Mouse (Mus musculus): ENCODE measurements around the gene Opn1sw. TPM values are rescaled to one million over a fixed set of nuclear protein-coding genes. Genes with fewer than 3 reads are reported as not detected.
"Not testable (repeated sequence)": the region's sequence is repeated elsewhere in the genome, so short reads cannot be mapped to it uniquely, and the experiment has no call there.

The Opn1sw gene
- polyA plus RNA-seq, 1 experiment from 2014 or later, result 0.48 TPM

DNA sequence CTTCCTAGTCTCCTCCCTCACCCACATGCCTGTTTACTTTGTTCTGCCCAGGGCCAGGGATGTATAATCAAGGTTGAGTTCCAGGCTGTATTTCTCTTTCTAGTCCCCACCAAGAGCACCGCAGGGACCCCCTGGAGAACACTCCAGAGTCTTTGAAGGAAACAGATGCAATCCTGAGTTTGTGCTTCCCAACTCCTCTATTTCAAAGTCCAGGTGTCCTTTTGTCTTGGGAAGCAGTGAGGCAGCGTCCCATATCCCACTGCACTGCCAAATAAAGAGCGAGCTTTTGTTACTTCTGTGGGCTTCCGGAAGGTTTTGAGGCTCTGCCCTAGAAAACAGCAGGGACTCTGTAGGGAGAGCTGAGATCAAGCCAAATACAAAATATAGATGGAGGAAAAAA lies 11.6 kb upstream of the Opn1sw start:
- H3K4me1 ChIP-seq (replicated peaks; ENCODE audit: control insufficient read depth, insufficient read depth, low read length), result peaks cover 6% of the 10 kb centered on the region
- no peak overlapping the region for H3K4me3 ChIP-seq (ENCODE audit: low read length)
- H3K27ac ChIP-seq (ENCODE audit: low read length), result no peak overlapping the region
- H3K9ac ChIP-seq (ENCODE audit: low read length), result no peak overlapping the region
- peaks cover 9% of the 10 kb centered on the region for H3K27me3 ChIP-seq (ENCODE audit: control insufficient read depth, insufficient read depth, low read depth, low read length)
- no peaks in the 10 kb centered on the region for H3K9me3 ChIP-seq (ENCODE audit: control insufficient read depth, low read length)
- ATAC-seq (ENCODE audit: low read depth), result no peak
- no peak overlapping the region for H3K4me2 ChIP-seq (ENCODE audit: low read depth, low read length)
- no peaks in the 10 kb centered on the region for H3K36me3 ChIP-seq (ENCODE audit: control insufficient read depth, insufficient read depth, low read length)
- WGBS, result 89% methylated on average over 4 of the region's 4 CpGs

GRCm38 (mm10) chr6:29397575-29397974 lies 9.3 kb upstream of the Opn1sw start:
- Histone ChIP-seq H3K9me3 (ENCODE audit: control insufficient read depth, low read length) (no peaks in the 10 kb centered on the region), H3K4me3 (ENCODE audit: low read length) (peak overlapping the region; percentile 56), H3K4me1 (replicated peaks; ENCODE audit: control insufficient read depth, insufficient read depth, low read length) (peaks cover 6% of the 10 kb centered on the region), H3K27ac (ENCODE audit: low read length) (no peak overlapping the region), H3K4me2 (ENCODE audit: low read depth, low read length) (peak overlapping the region; percentile 93), H3K27me3 (ENCODE audit: control insufficient read depth, insufficient read depth, low read depth, low read length) (peaks cover 10% of the 10 kb centered on the region), H3K9ac (ENCODE audit: low read length) (peak overlapping the region; percentile 29; the same call in 1 of the 2 replicates), H3K36me3 (ENCODE audit: control insufficient read depth, insufficient read depth, low read length) (no peaks in the 10 kb centered on the region)
- ATAC-seq (ENCODE audit: low read depth), result peak; percentile 37; the same call in 1 of the 2 replicates
- 13% methylated on average over 6 of the region's 6 CpGs for WGBS

- Histone ChIP-seq H3K4me1 (replicated peaks; ENCODE audit: control insufficient read depth, insufficient read depth, low read length) (peaks cover 6% of the 10 kb centered on the region), H3K4me2 (ENCODE audit: low read depth, low read length) (peak overlapping the region; percentile 93), H3K9ac (ENCODE audit: low read length) (peak overlapping the region; percentile 63), H3K36me3 (ENCODE audit: control insufficient read depth, insufficient read depth, low read length) (no peaks in the 10 kb centered on the region), H3K27me3 (ENCODE audit: control insufficient read depth, insufficient read depth, low read depth, low read length) (peaks cover 10% of the 10 kb centered on the region), H3K9me3 (ENCODE audit: control insufficient read depth, low read length) (no peaks in the 10 kb centered on the region), H3K4me3 (ENCODE audit: low read length) (peak overlapping the region; percentile 56), H3K27ac (ENCODE audit: low read length) (no peak overlapping the region)
- 7% methylated on average over 24 of the region's 24 CpGs for WGBS
- peak; percentile 61 for ATAC-seq (ENCODE audit: low read depth)
Measured at GRCm38 (mm10) chr6:29396714-29397540, 8.7 kb upstream of the Opn1sw start.

- Histone ChIP-seq H3K4me2 (ENCODE audit: low read depth, low read length) (peak within 1 kb of the TSS; percentile 93), H3K36me3 (ENCODE audit: control insufficient read depth, insufficient read depth, low read length) (no peaks in the 10 kb centered on the region), H3K27me3 (ENCODE audit: control insufficient read depth, insufficient read depth, low read depth, low read length) (peaks cover 10% of the 10 kb centered on the region), H3K4me1 (replicated peaks; ENCODE audit: control insufficient read depth, insufficient read depth, low read length) (peaks cover 6% of the 10 kb centered on the region), H3K4me3 (ENCODE audit: low read length) (peak within 1 kb of the TSS; percentile 56), H3K9me3 (ENCODE audit: control insufficient read depth, low read length) (no peaks in the 10 kb centered on the region), H3K27ac (ENCODE audit: low read length) (no peak within 1 kb of the TSS), H3K9ac (ENCODE audit: low read length) (peak within 1 kb of the TSS; percentile 63)
- 1% methylated on average over 32 of the region's 49 CpGs for WGBS
- peak; percentile 93 for ATAC-seq (ENCODE audit: low read depth)
Measured at GRCm38 (mm10) chr6:29395910-29396713, 7.8 kb upstream of the Opn1sw start, which contains the start of gene Ccdc136. TSS of gene Ccdc136 (plus strand) at chr6:29396309.

- peaks cover 8% of the 10 kb centered on the region for H3K4me1 ChIP-seq (replicated peaks; ENCODE audit: control insufficient read depth, insufficient read depth, low read length)
- no peak for ATAC-seq (ENCODE audit: low read depth)
- WGBS, result 54% methylated on average over 1 of the region's 1 CpGs
- no peak overlapping the region for H3K9ac ChIP-seq (ENCODE audit: low read length)
- H3K4me3 ChIP-seq (ENCODE audit: low read length), result no peak overlapping the region
- H3K9me3 ChIP-seq (ENCODE audit: control insufficient read depth, low read length), result no peaks in the 10 kb centered on the region
- peaks cover 10% of the 10 kb centered on the region for H3K27me3 ChIP-seq (ENCODE audit: control insufficient read depth, insufficient read depth, low read depth, low read length)
- H3K27ac ChIP-seq (ENCODE audit: low read length), result no peak overlapping the region
- H3K4me2 ChIP-seq (ENCODE audit: low read depth, low read length), result no peak overlapping the region
- H3K36me3 ChIP-seq (ENCODE audit: control insufficient read depth, insufficient read depth, low read length), result no peaks in the 10 kb centered on the region
Measured at GRCm38 (mm10) chr6:29394286-29394685, 6.0 kb upstream of the Opn1sw start.

DNA sequence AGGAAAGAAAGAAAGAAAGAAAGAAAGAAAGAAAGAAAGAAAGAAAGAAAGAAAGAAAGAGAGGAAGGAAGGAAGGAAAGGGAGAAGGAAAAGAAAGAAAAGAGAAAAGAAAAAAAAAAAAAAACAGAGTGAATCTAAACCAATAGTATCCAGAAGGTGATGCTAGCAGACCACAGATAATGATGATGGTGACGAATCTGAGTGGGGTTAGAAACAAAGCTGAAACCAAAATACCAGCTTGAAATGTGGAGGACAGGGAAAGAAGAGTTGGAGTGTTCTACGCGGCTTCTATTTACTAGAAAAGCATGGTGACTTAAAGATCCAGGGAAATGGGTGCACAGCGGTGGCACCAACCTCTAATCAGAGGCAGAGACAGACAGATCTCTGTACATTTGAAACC lies 3.5 kb upstream of the Opn1sw start:
- Histone ChIP-seq H3K4me3 (ENCODE audit: low read length) (no peak overlapping the region), H3K9me3 (ENCODE audit: control insufficient read depth, low read length) (no peaks in the 10 kb centered on the region), H3K27ac (ENCODE audit: low read length) (no peak overlapping the region), H3K4me1 (replicated peaks; ENCODE audit: control insufficient read depth, insufficient read depth, low read length) (peaks cover 16% of the 10 kb centered on the region), H3K4me2 (ENCODE audit: low read depth, low read length) (no peak overlapping the region), H3K36me3 (ENCODE audit: control insufficient read depth, insufficient read depth, low read length) (no peaks in the 10 kb centered on the region), H3K27me3 (ENCODE audit: control insufficient read depth, insufficient read depth, low read depth, low read length) (peaks cover 10% of the 10 kb centered on the region), H3K9ac (ENCODE audit: low read length) (no peak overlapping the region)
- WGBS, result 65% methylated on average over 4 of the region's 4 CpGs
- no peak for ATAC-seq (ENCODE audit: low read depth)

DNA sequence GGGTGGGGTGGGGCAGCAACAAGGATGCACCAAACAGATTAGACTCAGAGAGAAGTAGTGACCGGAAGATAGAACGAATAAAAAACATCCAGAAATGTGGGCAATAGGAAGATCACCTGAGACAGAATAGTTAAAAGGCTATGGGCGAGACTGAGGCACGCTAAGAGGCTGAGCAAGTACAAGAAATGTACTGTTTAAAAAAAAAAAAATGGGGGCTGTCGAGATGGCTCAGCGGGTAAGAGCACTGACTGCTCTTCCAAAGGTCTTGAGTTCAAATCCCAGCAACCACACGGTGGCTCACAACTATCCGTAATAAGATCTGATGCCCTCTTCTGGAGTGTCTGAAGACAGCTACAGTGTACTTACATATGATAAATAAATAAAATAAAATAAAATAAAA lies 3.0 kb upstream of the Opn1sw start:
- H3K36me3 ChIP-seq (ENCODE audit: control insufficient read depth, insufficient read depth, low read length); H3K27ac ChIP-seq (ENCODE audit: low read length); ATAC-seq (ENCODE audit: low read depth); H3K9me3 ChIP-seq (ENCODE audit: control insufficient read depth, low read length); H3K4me2 ChIP-seq (ENCODE audit: low read depth, low read length); H3K4me3 ChIP-seq (ENCODE audit: low read length); H3K9ac ChIP-seq (ENCODE audit: low read length): not testable (repeated sequence)
- Histone ChIP-seq H3K27me3 (ENCODE audit: control insufficient read depth, insufficient read depth, low read depth, low read length) (peaks cover 10% of the 10 kb centered on the region), H3K4me1 (replicated peaks; ENCODE audit: control insufficient read depth, insufficient read depth, low read length) (peaks cover 16% of the 10 kb centered on the region)
- 68% methylated on average over 8 of the region's 8 CpGs for WGBS

DNA sequence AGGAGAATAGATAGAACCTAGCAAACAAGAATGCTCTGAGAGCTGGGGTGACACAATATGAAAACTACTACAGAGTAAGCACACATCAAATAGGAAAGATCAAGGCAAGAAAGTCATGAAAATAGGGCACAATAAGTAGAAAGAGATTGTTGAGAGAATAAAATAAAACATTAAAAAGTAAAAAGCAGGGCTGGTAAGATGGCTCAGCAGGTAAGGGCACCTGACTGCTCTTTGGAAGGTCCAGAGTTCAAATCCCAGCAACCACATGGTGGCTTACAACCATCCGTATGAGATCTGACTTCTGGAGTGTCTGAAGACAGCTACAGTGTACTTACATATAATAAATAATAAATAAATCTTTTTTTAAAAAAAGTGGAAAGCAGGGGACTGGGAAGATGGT lies 2.2 kb upstream of the Opn1sw start:
- not testable (repeated sequence) for H3K4me2 ChIP-seq (ENCODE audit: low read depth, low read length); H3K27ac ChIP-seq (ENCODE audit: low read length); H3K36me3 ChIP-seq (ENCODE audit: control insufficient read depth, insufficient read depth, low read length); H3K9ac ChIP-seq (ENCODE audit: low read length); H3K27me3 ChIP-seq (ENCODE audit: control insufficient read depth, insufficient read depth, low read depth, low read length); H3K9me3 ChIP-seq (ENCODE audit: control insufficient read depth, low read length); ATAC-seq (ENCODE audit: low read depth); H3K4me3 ChIP-seq (ENCODE audit: low read length)
- peaks cover 13% of the 10 kb centered on the region for H3K4me1 ChIP-seq (replicated peaks; ENCODE audit: control insufficient read depth, insufficient read depth, low read length)
- WGBS, result 85% methylated on average over 1 of the region's 1 CpGs

- Histone ChIP-seq H3K4me3 (ENCODE audit: low read length) (no peak overlapping the region), H3K4me1 (replicated peaks; ENCODE audit: control insufficient read depth, insufficient read depth, low read length) (peaks cover 13% of the 10 kb centered on the region), H3K27ac (ENCODE audit: low read length) (no peak overlapping the region), H3K36me3 (ENCODE audit: control insufficient read depth, insufficient read depth, low read length) (no peaks in the 10 kb centered on the region), H3K9me3 (ENCODE audit: control insufficient read depth, low read length) (no peaks in the 10 kb centered on the region), H3K4me2 (ENCODE audit: low read depth, low read length) (no peak overlapping the region), H3K27me3 (ENCODE audit: control insufficient read depth, insufficient read depth, low read depth, low read length) (no peaks in the 10 kb centered on the region; the same call in 1 of the 2 replicates), H3K9ac (ENCODE audit: low read length) (no peak overlapping the region)
- ATAC-seq (ENCODE audit: low read depth), result no peak
- WGBS, result 46% methylated on average over 9 of the region's 9 CpGs
Measured at GRCm38 (mm10) chr6:29389425-29389824, 1.2 kb upstream of the Opn1sw start.
